Mouse (Mus musculus) heart, embryonic 13.5 days (tissue): ENCODE data around the gene Cyp2j12. TPM values are rescaled to one million over a fixed set of nuclear protein-coding genes. Genes with fewer than 3 reads are reported as not detected.

Experiments used
- ATAC-seq: fragments of 200-750 bp; cut with Nextera tagmentation; 2 replicates; pipeline ENCODE4 v1.8.0; 2017; ENCODE audit warnings: moderate TSS enrichment; ENCODE audit not compliant: insufficient number of reproducible peaks, low FRiP score, low TSS enrichment; ENCODE audit errors: extremely low read depth
- H3K27ac ChIP-seq: fragments of 300-500 bp; sonication (generic); replicated peaks from 2 replicates; pipeline ENCODE4 v1.5.1; 2015; ENCODE audit warnings: moderate library complexity, mild to moderate bottlenecking, inconsistent platforms
- H3K27me3 ChIP-seq: fragments of 300-500 bp; sonication (generic); replicated peaks from 2 replicates; pipeline ENCODE4 v1.6.1; 2015; ENCODE audit warnings: mild to moderate bottlenecking, inconsistent platforms
- H3K36me3 ChIP-seq: fragments of 300-500 bp; sonication (generic); 2 replicates; pipeline ENCODE4 v1.6.1; 2015; ENCODE audit warnings: mild to moderate bottlenecking, inconsistent platforms
- H3K4me1 ChIP-seq: fragments of 300-500 bp; sonication (generic); 2 replicates; pipeline ENCODE4 v1.6.1; 2015; ENCODE audit warnings: inconsistent platforms
- H3K4me2 ChIP-seq: fragments of 300-500 bp; sonication (generic); 2 replicates; pipeline ENCODE4 v1.6.1; 2015; ENCODE audit warnings: inconsistent platforms, mild to moderate bottlenecking, moderate library complexity
- H3K4me3 ChIP-seq: fragments of 300-500 bp; sonication (generic); 2 replicates; pipeline ENCODE4 v1.5.1; 2015; ENCODE audit warnings: moderate library complexity, mild to moderate bottlenecking, inconsistent platforms
- H3K9ac ChIP-seq: fragments of 300-500 bp; sonication (generic); 2 replicates; pipeline ENCODE4 v1.6.1; 2015; ENCODE audit warnings: inconsistent platforms, mild to moderate bottlenecking, moderate library complexity
- H3K9me3 ChIP-seq: fragments of 300-500 bp; sonication (generic); 2 replicates; pipeline ENCODE4 v1.6.1; 2016; ENCODE audit warnings: inconsistent platforms
- WGBS: fragments of 180-500 bp; shearing (Covaris S2); methylation state at CpG from one replicate; pipeline ENCODE4 v1.1.7; 2015; ENCODE audit warnings: mixed read lengths; 5-methylcytosine and 5-hydroxymethylcytosine counted together
- polyA plus RNA-seq: library from polyadenylated mRNA; unstranded; fragments of >200 nt; fragmentation: Nextera tagmentation; extraction: Ambion mirVana; gene quantifications from 2 replicates; pipeline ENCODE4 v1.2.1, GENCODE M21; 2015

Gene Cyp2j12
- polyA plus RNA-seq, 1 experiment from 2014 or later, result not detected

DNA sequence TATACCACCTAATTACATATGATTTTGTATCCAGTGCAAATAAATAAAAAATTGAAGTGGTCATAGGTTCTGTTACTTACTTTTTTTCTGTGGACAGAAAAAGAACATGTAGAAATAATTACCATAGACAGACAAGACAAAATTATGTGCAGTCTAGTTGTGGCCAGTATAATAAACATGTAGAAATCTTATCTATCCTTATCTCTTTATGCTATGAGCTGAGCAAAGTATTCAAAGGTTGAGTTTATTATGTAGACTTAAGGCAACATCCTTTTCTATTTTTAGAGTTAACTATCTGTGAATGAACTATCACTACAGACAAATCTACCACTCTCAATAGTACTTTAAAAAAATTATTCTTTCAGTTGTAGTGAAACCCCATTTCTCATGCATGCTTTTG, 62.6 kb downstream of the Cyp2j12 start:
- H3K9me3 ChIP-seq, result no peaks in the 10 kb centered on the region
- no peak overlapping the region for H3K9ac ChIP-seq
- no peak overlapping the region for H3K27ac ChIP-seq
- no peaks in the 10 kb centered on the region for H3K36me3 ChIP-seq
- H3K4me1 ChIP-seq, result peaks cover 8% of the 10 kb centered on the region; the same call in 1 of the 2 replicates
- no peak for ATAC-seq
- H3K27me3 ChIP-seq, result no peaks in the 10 kb centered on the region
- no peak overlapping the region for H3K4me3 ChIP-seq
- no peak overlapping the region for H3K4me2 ChIP-seq

DNA sequence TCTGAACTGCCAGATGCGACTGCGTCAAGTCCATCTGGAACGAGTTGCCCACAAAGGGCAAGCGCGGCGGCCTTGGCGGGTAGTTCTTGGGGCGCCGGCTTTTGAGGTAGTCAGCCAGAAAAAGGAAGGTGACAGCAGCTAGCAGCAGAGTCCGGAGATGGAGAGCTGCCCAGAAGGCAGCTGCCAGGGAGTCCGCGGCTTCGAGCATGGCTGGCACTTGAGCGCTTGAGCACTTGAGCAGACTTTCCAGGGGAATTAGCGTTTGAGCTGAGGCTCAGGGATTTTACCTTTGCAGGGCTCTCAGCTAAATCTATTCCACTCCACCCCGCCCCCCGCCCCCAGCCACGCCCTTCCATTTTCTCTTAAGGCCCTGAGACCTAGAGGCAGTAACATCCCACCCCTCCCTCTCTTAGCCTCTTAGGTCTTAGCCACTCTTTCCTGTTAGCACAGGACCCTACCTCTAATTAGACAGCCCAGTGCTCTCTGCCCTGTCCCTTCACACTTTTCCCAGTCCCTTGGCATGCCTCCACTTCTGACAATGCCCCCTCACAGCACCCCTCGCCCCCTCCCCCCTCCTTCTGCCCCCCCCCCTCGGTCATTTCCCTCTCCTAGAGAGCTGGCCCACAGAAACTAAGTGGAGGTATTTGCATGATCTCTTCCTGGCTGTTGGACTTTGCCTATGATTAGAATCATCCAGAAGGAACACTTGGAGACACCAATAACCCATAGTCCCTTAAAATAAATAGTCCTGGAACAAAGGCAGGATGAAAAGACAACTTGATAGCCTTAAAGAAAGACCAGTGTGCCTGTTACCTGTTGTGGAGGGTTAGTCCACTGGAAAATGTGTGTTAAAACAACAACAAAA, 63.5 kb downstream of the Cyp2j12 start, which contains the start of gene Cyp2j13:
Gene Cyp2j13, minus strand, starts transcription at position 286 of the 865 bp plus-strand sequence.
- WGBS, result 10% methylated on average over 20 of the region's 20 CpGs
- no peaks in the 10 kb centered on the region for H3K9me3 ChIP-seq
- H3K4me2 ChIP-seq, result peak within 1 kb of the TSS; percentile 68
- H3K27ac ChIP-seq, result no peak within 1 kb of the TSS
- peak within 1 kb of the TSS; percentile 39 for H3K4me3 ChIP-seq
- peak within 1 kb of the TSS; percentile 56 for H3K9ac ChIP-seq
- no peaks in the 10 kb centered on the region for H3K36me3 ChIP-seq
- no peaks in the 10 kb centered on the region for H3K27me3 ChIP-seq
- peaks cover 8% of the 10 kb centered on the region; the same call in 1 of the 2 replicates for H3K4me1 ChIP-seq
- no peak for ATAC-seq

DNA sequence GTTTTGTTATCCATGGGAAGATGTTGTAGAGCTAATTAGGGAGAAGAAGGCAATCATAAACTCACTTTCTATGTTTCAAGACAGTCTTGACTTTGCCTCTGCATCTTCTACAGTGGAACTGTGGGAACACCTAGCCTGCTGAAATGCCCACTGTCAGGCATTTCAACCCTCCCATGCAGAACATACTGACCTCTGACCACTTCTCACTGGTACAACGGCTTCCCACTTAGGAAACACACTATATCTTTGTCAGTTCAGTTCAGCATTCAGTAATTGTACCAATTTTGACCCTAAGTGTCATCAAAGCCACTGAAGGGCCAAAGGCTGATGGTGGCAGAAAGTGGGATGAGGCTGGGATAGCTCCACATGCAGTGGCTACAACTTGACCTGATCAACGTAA, 78.9 kb downstream of the Cyp2j12 start:
- Histone ChIP-seq H3K9ac (no peak overlapping the region), H3K36me3 (no peaks in the 10 kb centered on the region), H3K27ac (no peak overlapping the region), H3K9me3 (no peaks in the 10 kb centered on the region), H3K4me1 (no peaks in the 10 kb centered on the region), H3K27me3 (no peaks in the 10 kb centered on the region), H3K4me3 (no peak overlapping the region), H3K4me2 (no peak overlapping the region)
- no peak for ATAC-seq
- WGBS, result 65% methylated on average over 2 of the region's 2 CpGs

DNA sequence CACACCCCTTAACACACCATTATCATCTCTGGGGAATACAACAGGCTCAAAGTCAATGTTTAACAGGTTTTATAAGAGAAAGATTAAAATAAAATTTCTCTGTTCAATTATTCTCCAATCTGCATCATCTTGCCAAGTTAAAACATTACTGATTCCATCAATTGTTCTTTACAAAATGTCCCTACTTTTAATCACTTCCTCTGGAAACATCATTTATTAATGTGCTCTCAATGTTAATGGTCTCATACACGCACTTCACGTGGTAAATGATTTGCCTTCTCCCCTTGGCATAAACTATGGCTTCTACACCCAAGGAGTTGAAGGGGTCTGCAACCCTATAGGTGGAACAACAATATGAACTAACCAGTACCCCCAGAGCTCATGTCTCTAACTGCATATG, 80.8 kb downstream of the Cyp2j12 start:
- WGBS, result 76% methylated on average over 2 of the region's 2 CpGs
- ATAC-seq, result no peak
- no peaks in the 10 kb centered on the region for H3K27me3 ChIP-seq

More for the DNA sequence above, 80.8 kb downstream of the Cyp2j12 start:
- H3K9ac ChIP-seq, result no peak overlapping the region
- H3K4me1 ChIP-seq, result no peaks in the 10 kb centered on the region
- 0 out of 2 replicates have a peak, but pooled peaks cover 4% of the 10 kb centered on the region for H3K9me3 ChIP-seq
- no peak overlapping the region for H3K4me3 ChIP-seq
- H3K36me3 ChIP-seq, result no peaks in the 10 kb centered on the region
- no peak overlapping the region for H3K4me2 ChIP-seq
- H3K27ac ChIP-seq, result no peak overlapping the region

Other genes with a start within 250 kb of the Cyp2j12 start
- 5.5 and 6.3 TPM in 2 replicates for gene Hook1, start 173.9 kb downstream of the Cyp2j12 start, polyA plus RNA-seq
- not detected in 2 replicates for gene Cyp2j13, start 63.6 kb downstream of the Cyp2j12 start, polyA plus RNA-seq
- not detected in 2 replicates for gene Cyp2j7, start 95.5 kb upstream of the Cyp2j12 start, polyA plus RNA-seq
- not detected in 2 replicates for gene Cyp2j11, start 207.5 kb upstream of the Cyp2j12 start, polyA plus RNA-seq